Mouse (Mus musculus) brain, adult 2 months (tissue): ENCODE measurements around the gene Ubn1.

Experiments
- DNase-seq: peaks from one replicate; pipeline ENCODE4 v3.0.0; 2011; ENCODE audit warnings: low read depth, low spot score

Gene Ubn1

GRCm38 (mm10) chr16:5071974-5072373 lies 22.1 kb downstream of the Ubn1 start:
- DNase-seq: peak; percentile 56

GRCm38 (mm10) chr16:5074341-5074740 lies 24.5 kb downstream of the Ubn1 start:
- peak; percentile 72 for DNase-seq

GRCm38 (mm10) chr16:5085196-5085595 lies 35.3 kb downstream of the Ubn1 start:
- DNase-seq: no peak

- no peak for DNase-seq
These were observed 36.3 kb downstream of the Ubn1 start for GRCm38 (mm10) chr16:5086179-5086578.

GRCm38 (mm10) chr16:5089021-5089420 lies 39.2 kb downstream of the Ubn1 start:
- DNase-seq: no peak

- DNase-seq: no peak
These were observed 43.4 kb downstream of the Ubn1 start for GRCm38 (mm10) chr16:5093285-5093684.

GRCm38 (mm10) chr16:5096504-5096903 lies 46.6 kb downstream of the Ubn1 start:
- DNase-seq: no peak

- DNase-seq: peak; percentile 89
These were observed 51.1 kb downstream of the Ubn1 start for GRCm38 (mm10) chr16:5101000-5101399.

GRCm38 (mm10) chr16:5109877-5110276 lies 60.0 kb downstream of the Ubn1 start:
- DNase-seq: no peak

- DNase-seq: no peak
These were observed 61.2 kb downstream of the Ubn1 start for GRCm38 (mm10) chr16:5111021-5111420.

GRCm38 (mm10) chr16:5113002-5113550 lies 63.2 kb downstream of the Ubn1 start:
- DNase-seq: no peak

GRCm38 (mm10) chr16:5113582-5113981 lies 63.7 kb downstream of the Ubn1 start:
- no peak for DNase-seq

GRCm38 (mm10) chr16:5119385-5119784 lies 69.5 kb downstream of the Ubn1 start:
- DNase-seq: no peak

- no peak for DNase-seq
These were observed 70.0 kb downstream of the Ubn1 start for GRCm38 (mm10) chr16:5119845-5120244.

GRCm38 (mm10) chr16:5123476-5123875 lies 73.6 kb downstream of the Ubn1 start:
- DNase-seq: no peak

GRCm38 (mm10) chr16:5130196-5130595 lies 80.3 kb downstream of the Ubn1 start:
- DNase-seq: no peak

- no peak for DNase-seq
These were observed 80.9 kb downstream of the Ubn1 start for GRCm38 (mm10) chr16:5130766-5131165.

GRCm38 (mm10) chr16:5131251-5131922 lies 81.5 kb downstream of the Ubn1 start:
- no peak for DNase-seq

- peak; percentile 32 for DNase-seq
These were observed 82.5 kb downstream of the Ubn1 start, which contains the start of gene Ppl for GRCm38 (mm10) chr16:5132401-5132801. Gene Ppl, minus strand, starts transcription at chr16:5132421.

- peak; percentile 80 for DNase-seq
These were observed 84.9 kb downstream of the Ubn1 start for GRCm38 (mm10) chr16:5134623-5135330.

- DNase-seq: no peak
These were observed 85.8 kb downstream of the Ubn1 start for GRCm38 (mm10) chr16:5135551-5136261.
